Mouse (Mus musculus) macrophage (primary cell): ENCODE measurements at regions not wholly inside any gene's neighbourhood (a gene's known extent, or its start where the extent isn't known, plus 50 kb on each side); places are given as distances from the start of the nearest gene placed in this dataset.

Source experiments
- H3K27ac ChIP-seq: fragments of 350-480 bp; formaldehyde crosslinking; 2 replicates; pipeline ENCODE4 v1.9.0; 2021
- H3K36me3 ChIP-seq: fragments of 350-480 bp; formaldehyde crosslinking; 2 replicates; pipeline ENCODE4 v1.9.0; 2021; ENCODE audit errors: inconsistent target
- H3K4me3 ChIP-seq: fragments of 350-480 bp; formaldehyde crosslinking; 2 replicates; pipeline ENCODE4 v1.9.0; 2021; ENCODE audit errors: inconsistent target
- H3K79me2 ChIP-seq: fragments of 350-480 bp; formaldehyde crosslinking; 2 replicates; pipeline ENCODE4 v1.9.0; 2021; ENCODE audit errors: inconsistent target
- WGBS: methylation state at CpG from one replicate; pipeline ENCODE4 v1.1.7; 2026; ENCODE audit warnings: inconsistent platforms; ENCODE audit not compliant: missing documents; 5-methylcytosine and 5-hydroxymethylcytosine counted together

GRCm38 (mm10) chr6:31266441-31267040, 132.0 kb upstream of the Mkln1 start:
- no peaks in the 10 kb centered on the region for H3K79me2 ChIP-seq
- no peak overlapping the region for H3K27ac ChIP-seq
- WGBS: 88% methylated on average over 14 of the region's 17 CpGs
- H3K36me3 ChIP-seq: no peaks in the 10 kb centered on the region
- no peak overlapping the region for H3K4me3 ChIP-seq

DNA sequence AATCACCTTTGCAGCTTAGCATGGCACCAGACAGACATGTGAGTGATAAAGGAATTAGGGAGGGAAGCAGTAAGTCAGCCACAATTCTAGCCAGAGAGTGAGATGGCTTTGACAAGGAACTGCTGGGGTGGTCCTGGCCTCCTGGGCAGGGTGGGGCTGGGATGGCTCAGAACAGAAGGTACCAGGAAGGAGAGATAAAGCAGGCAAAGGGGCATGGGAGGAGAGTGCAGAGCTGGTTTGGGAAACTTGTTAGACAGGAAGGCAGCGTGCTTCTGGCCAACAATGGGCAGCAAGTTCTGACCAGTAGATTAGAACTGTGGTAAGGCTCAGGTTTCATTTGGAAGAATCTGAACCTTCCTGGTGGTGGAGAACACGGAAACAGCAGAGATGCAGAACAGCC, 130.5 kb upstream of the Mkln1 start:
- 93% methylated on average over 2 of the region's 2 CpGs for WGBS
- Histone ChIP-seq H3K4me3 (no peak overlapping the region), H3K27ac (no peak overlapping the region)

DNA sequence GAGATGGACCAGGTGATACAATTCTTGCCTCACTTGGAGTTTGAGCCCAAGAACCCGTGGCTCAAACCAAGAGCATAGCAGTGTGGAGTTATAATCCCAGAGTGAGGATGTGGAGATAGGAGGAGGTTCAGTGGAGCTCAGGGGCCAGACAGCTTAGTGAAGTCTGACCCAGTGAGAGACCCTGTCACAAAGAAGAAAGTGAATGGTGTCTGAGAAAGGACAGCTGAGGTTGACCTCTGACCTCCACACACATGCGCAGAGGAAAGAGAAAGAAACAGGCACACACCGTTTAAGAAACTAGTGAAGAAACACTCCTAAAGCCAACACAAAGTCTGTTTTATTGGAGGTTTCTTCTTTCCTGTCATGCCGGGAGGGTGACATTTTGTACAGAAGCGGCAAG, 124.7 kb upstream of the Mkln1 start:
- no peaks in the 10 kb centered on the region for H3K36me3 ChIP-seq
- 99% methylated on average over 5 of the region's 5 CpGs for WGBS

More for the DNA sequence above, 130.5 kb upstream of the Mkln1 start:
- H3K36me3 ChIP-seq: no peaks in the 10 kb centered on the region
- no peaks in the 10 kb centered on the region for H3K79me2 ChIP-seq

GRCm38 (mm10) chr6:31274236-31274635, 124.3 kb upstream of the Mkln1 start:
- Histone ChIP-seq H3K36me3 (no peaks in the 10 kb centered on the region), H3K79me2 (no peaks in the 10 kb centered on the region), H3K27ac (no peak overlapping the region), H3K4me3 (no peak overlapping the region)
- 85% methylated on average over 11 of the region's 11 CpGs for WGBS

More for the DNA sequence above, 124.7 kb upstream of the Mkln1 start:
- H3K27ac ChIP-seq: no peak overlapping the region
- no peak overlapping the region for H3K4me3 ChIP-seq
- no peaks in the 10 kb centered on the region for H3K79me2 ChIP-seq

DNA sequence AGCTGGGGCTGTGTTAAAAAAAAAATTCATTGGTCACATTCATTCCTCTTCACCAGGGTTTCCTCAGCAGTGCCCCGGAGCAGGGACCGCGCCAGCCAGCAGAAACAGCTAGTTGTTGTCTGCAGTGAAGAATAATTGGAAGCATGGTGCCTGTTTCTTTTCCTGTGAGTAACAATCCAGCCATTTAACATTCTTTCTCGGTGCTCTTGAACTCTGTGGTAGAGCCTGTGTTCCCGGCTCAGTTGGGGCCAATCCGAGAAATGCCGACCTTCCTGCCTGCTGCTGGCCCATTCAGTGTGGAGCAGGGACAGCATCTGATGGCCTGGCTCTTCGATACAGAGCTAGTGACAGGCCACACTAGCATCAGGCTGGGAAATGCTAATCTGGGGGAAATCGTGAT, 120.7 kb upstream of the Mkln1 start:
- Histone ChIP-seq H3K79me2 (no peaks in the 10 kb centered on the region), H3K36me3 (no peaks in the 10 kb centered on the region), H3K4me3 (no peak overlapping the region), H3K27ac (no peak overlapping the region)
- WGBS: 97% methylated on average over 9 of the region's 9 CpGs

DNA sequence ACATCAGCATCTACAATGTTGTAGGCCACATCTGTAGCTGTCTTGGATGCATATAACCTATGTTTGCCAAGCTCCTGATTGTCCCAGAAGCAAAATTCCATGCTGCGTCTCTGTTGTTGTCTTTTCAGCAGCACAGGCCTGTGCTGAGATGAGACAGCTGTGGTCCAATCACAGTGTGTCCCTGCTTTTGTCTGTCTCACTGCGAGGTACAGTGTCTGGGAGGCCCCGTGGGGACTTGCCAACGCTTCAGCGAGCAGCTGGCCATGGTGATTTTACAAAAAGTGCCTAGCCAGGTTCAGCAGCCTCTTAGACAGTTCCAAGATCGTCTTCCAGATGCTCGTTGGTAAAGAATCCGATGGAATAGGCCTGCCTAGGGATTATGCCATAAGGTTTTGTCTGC, 114.6 kb upstream of the Mkln1 start:
- no peaks in the 10 kb centered on the region for H3K36me3 ChIP-seq
- H3K27ac ChIP-seq: peak overlapping the region; percentile 31
- WGBS: 84% methylated on average over 8 of the region's 8 CpGs
- no peak overlapping the region for H3K4me3 ChIP-seq
- H3K79me2 ChIP-seq: no peaks in the 10 kb centered on the region

DNA sequence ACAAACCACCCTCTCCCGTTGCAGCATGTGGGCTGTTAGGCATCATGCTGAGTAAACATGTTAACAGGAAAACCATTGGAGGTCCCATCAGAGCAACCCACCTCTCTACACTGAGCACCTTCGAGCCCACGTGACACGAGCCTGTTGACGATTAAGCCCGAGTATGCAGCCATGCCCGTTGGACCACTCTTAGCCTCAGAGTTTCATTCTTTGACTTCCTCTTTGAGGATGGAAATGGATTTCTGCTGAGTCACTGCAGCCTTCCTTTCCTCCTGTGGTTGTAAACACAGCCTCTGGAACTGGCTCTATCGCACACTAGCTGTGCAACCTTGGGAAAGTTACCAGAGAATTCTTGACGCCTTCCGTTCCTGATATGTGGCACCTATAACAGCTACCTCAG, 114.1 kb upstream of the Mkln1 start:
- H3K27ac ChIP-seq: peak overlapping the region; percentile 31
- no peak overlapping the region for H3K4me3 ChIP-seq
- WGBS: 3% methylated on average over 10 of the region's 10 CpGs
- no peaks in the 10 kb centered on the region for H3K36me3 ChIP-seq
- no peaks in the 10 kb centered on the region for H3K79me2 ChIP-seq

DNA sequence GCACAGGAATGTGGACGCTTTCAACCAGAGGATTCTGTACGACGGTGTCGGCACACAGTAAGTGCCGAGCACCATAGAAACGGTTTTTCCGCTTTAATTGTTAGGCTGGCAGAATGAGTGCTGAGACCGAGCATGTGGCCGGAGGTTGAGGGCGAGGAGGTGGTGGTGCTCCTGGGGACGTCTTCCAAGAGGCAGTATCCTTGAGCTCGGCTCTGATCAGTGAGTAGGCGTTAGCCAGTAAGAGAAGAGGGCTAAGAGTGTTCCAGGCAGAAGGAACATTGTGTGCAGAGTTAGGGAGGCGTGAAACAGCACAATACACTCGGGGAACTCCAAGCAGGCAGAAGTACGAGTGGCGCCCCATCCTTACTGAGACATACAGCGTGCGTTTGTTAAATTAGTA, 113.5 kb upstream of the Mkln1 start:
- Histone ChIP-seq H3K79me2 (no peaks in the 10 kb centered on the region), H3K4me3 (no peak overlapping the region), H3K36me3 (no peaks in the 10 kb centered on the region), H3K27ac (peak overlapping the region; percentile 31; the same call in 1 of the 2 replicates)
- 85% methylated on average over 18 of the region's 19 CpGs for WGBS

GRCm38 (mm10) chr6:31285981-31286737, 112.4 kb upstream of the Mkln1 start:
- Histone ChIP-seq H3K79me2 (no peaks in the 10 kb centered on the region), H3K27ac (no peak overlapping the region), H3K36me3 (no peaks in the 10 kb centered on the region), H3K4me3 (no peak overlapping the region)
- 90% methylated on average over 11 of the region's 11 CpGs for WGBS

GRCm38 (mm10) chr6:31287176-31287575, 111.4 kb upstream of the Mkln1 start:
- H3K27ac ChIP-seq: no peak overlapping the region
- no peak overlapping the region for H3K4me3 ChIP-seq
- H3K79me2 ChIP-seq: no peaks in the 10 kb centered on the region
- H3K36me3 ChIP-seq: no peaks in the 10 kb centered on the region
- WGBS: 94% methylated on average over 2 of the region's 2 CpGs

DNA sequence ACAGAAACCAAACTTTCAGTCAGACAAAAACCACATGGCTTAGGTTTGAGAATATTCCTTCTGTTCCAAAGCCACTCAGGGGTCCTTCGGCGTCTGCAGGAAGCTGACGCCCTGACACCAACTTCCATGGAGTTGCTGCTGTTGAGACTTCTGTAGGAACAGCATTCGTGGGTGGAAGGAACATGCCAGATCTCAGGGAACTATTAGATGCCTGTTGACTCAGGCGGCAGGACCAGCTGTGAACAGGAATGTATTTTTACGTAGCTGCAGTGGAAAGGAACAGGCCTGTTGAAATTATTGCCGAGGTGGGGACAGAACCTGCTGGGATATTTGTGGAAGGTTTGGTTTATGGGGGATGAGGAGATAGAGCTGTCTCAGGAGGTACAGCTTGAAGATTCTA, 110.8 kb upstream of the Mkln1 start:
- no peak overlapping the region for H3K4me3 ChIP-seq
- H3K27ac ChIP-seq: no peak overlapping the region
- H3K36me3 ChIP-seq: no peaks in the 10 kb centered on the region
- WGBS: 84% methylated on average over 7 of the region's 7 CpGs
- no peaks in the 10 kb centered on the region for H3K79me2 ChIP-seq

GRCm38 (mm10) chr6:31288421-31289233, 109.9 kb upstream of the Mkln1 start:
- Histone ChIP-seq H3K4me3 (no peak overlapping the region), H3K27ac (no peak overlapping the region), H3K79me2 (no peaks in the 10 kb centered on the region), H3K36me3 (no peaks in the 10 kb centered on the region)
- 81% methylated on average over 14 of the region's 14 CpGs for WGBS

- 92% methylated on average over 4 of the region's 4 CpGs for WGBS
- Histone ChIP-seq H3K4me3 (no peak overlapping the region), H3K36me3 (no peaks in the 10 kb centered on the region), H3K27ac (no peak overlapping the region), H3K79me2 (no peaks in the 10 kb centered on the region)
Measured at GRCm38 (mm10) chr6:31289234-31289486, 109.4 kb upstream of the Mkln1 start.

GRCm38 (mm10) chr6:31292081-31292480, 106.5 kb upstream of the Mkln1 start:
- Histone ChIP-seq H3K4me3 (no peak overlapping the region), H3K36me3 (no peaks in the 10 kb centered on the region), H3K79me2 (no peaks in the 10 kb centered on the region), H3K27ac (no peak overlapping the region)
- 93% methylated on average over 7 of the region's 7 CpGs for WGBS

DNA sequence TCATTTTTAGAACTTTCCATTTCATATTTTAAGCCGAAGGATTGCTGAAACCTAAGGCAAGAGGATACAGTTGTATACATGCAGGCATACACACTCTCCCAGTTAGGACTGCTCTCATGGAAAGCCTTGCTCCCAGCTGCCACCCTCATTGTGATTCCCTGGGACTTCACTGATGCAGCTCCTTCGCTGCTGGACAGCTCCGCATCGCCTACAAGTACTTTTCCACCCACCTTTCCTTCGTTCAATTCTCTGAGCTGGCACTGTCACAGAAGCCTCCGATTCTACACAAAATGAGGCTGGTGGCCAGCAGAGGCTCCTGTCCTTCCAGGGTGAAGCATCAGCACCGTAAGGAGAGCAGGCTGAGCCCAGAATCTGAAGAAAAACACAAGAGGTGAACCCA, 105.5 kb upstream of the Mkln1 start:
- H3K27ac ChIP-seq: no peak overlapping the region
- H3K4me3 ChIP-seq: no peak overlapping the region
- WGBS: 92% methylated on average over 7 of the region's 7 CpGs
- no peaks in the 10 kb centered on the region for H3K79me2 ChIP-seq
- H3K36me3 ChIP-seq: no peaks in the 10 kb centered on the region
